Mouse (Mus musculus) G1E (cell line): ENCODE measurements around the gene Card10. TPM values are rescaled to one million over a fixed set of nuclear protein-coding genes. Genes with fewer than 3 reads are reported as not detected.

Experiments used
- ATAC-seq: 2 replicates; pipeline ENCODE4 v1.8.0; 2016; ENCODE audit warnings: mild to moderate bottlenecking; ENCODE audit not compliant: insufficient number of reproducible peaks, poor library complexity, low FRiP score, severe bottlenecking; ENCODE audit errors: extremely low read depth
- DNase-seq: peaks from one replicate; pipeline ENCODE4 v3.0.0; 2012; ENCODE audit warnings: low spot score
- H3K27me3 ChIP-seq: 2 replicates; pipeline ENCODE4 v1.6.1; 2012; ENCODE audit warnings: mild to moderate bottlenecking, low read length, inconsistent platforms; ENCODE audit not compliant: insufficient read depth
- H3K36me3 ChIP-seq: replicated peaks from 2 replicates; pipeline ENCODE3; 2012; ENCODE audit warnings: mild to moderate bottlenecking, inconsistent platforms
- H3K4me1 ChIP-seq: 2 replicates; pipeline ENCODE4 v1.6.1; 2012; ENCODE audit warnings: low read depth, low read length, inconsistent platforms, mixed read lengths; ENCODE audit not compliant: insufficient read depth
- H3K4me3 ChIP-seq: 2 replicates; pipeline ENCODE4 v1.5.1; 2012; ENCODE audit warnings: low read depth, mild to moderate bottlenecking, inconsistent platforms, low read length, moderate library complexity, mixed read lengths
- H3K9me3 ChIP-seq: replicated peaks from 2 replicates; pipeline ENCODE4 v1.6.1; 2012; ENCODE audit warnings: inconsistent platforms
- CTCF ChIP-seq: IDR thresholded peaks from 2 replicates; pipeline ENCODE4 v1.5.1; 2012; ENCODE audit warnings: low read depth, low read length, inconsistent platforms, mixed read lengths
- GATA1 ChIP-seq: IDR thresholded peaks from 2 replicates; pipeline ENCODE4 v1.6.1; 2012; ENCODE audit warnings: borderline replicate concordance, low read length, inconsistent platforms, mixed read lengths
- GATA2 ChIP-seq: IDR thresholded peaks from 2 replicates; pipeline ENCODE4 v1.6.1; 2012; ENCODE audit warnings: low read depth, low read length, inconsistent platforms, borderline replicate concordance
- POLR2AphosphoS5 ChIP-seq: IDR thresholded peaks from 2 replicates; pipeline ENCODE4 v1.6.1; 2012; ENCODE audit warnings: low read depth, low read length, inconsistent platforms; ENCODE audit not compliant: insufficient replicate concordance
- TAL1 ChIP-seq: conservative IDR thresholded peaks from 2 replicates; pipeline ENCODE4 v1.6.1; 2012; ENCODE audit warnings: low read depth, low read length, inconsistent platforms, mixed read lengths
- polyA plus RNA-seq: library from polyadenylated mRNA; stranded (reverse); fragments of >175 nt; gene quantifications from 2 replicates; pipeline ENCODE4 v1.2.3, GENCODE M21; 2012
- total RNA-seq, 2 experiments: library from RNA; stranded (forward) in 1 of 2; stranded (reverse) in 1 of 2; fragments of 200-1000 nt in 1 of 2; fragments of >200 nt in 1 of 2; fragmentation: Nextera tagmentation in 1 of 2; gene quantifications; 2 replicates each; pipeline ENCODE4 v1.2.3; 2014 to 2017

Card10 gene
- total and polyA plus RNA-seq, 3 experiments = not detected

GRCm38 (mm10) chr15:78763210-78763609, 39.6 kb downstream of the Card10 start:
- Histone ChIP-seq H3K36me3 (no peaks in the 10 kb centered on the region), H3K4me1 (no peaks in the 10 kb centered on the region), H3K27me3 (no peaks in the 10 kb centered on the region), H3K9me3 (no peaks in the 10 kb centered on the region), H3K4me3 (no peak overlapping the region)
- ATAC-seq (no peak), DNase-seq (no peak)
- TF ChIP-seq GATA2 (no peak), CTCF (no peak), TAL1 (no peak), GATA1 (no peak), POLR2AphosphoS5 (no peak)

GRCm38 (mm10) chr15:78761112-78761511, 41.7 kb downstream of the Card10 start:
- Histone ChIP-seq H3K9me3 (no peaks in the 10 kb centered on the region), H3K4me1 (no peaks in the 10 kb centered on the region), H3K27me3 (no peaks in the 10 kb centered on the region), H3K36me3 (no peaks in the 10 kb centered on the region), H3K4me3 (no peak overlapping the region)
- DNase-seq = no peak
- ATAC-seq = no peak
- TF ChIP-seq POLR2AphosphoS5 = no peak
- no peak for TF ChIP-seq GATA2

- DNase-seq = no peak
- Histone ChIP-seq H3K9me3 (no peaks in the 10 kb centered on the region; the same call in 1 of the 2 replicates), H3K4me1 (no peaks in the 10 kb centered on the region), H3K36me3 (no peaks in the 10 kb centered on the region), H3K4me3 (no peak overlapping the region), H3K27me3 (no peaks in the 10 kb centered on the region)
- TF ChIP-seq CTCF (no peak), POLR2AphosphoS5 (no peak), TAL1 (no peak), GATA1 (no peak), GATA2 (no peak)
- ATAC-seq = no peak
These were observed 44.7 kb downstream of the Card10 start for GRCm38 (mm10) chr15:78758132-78758531.

GRCm38 (mm10) chr15:78755966-78756725, 46.7 kb downstream of the Card10 start:
- no peak for ATAC-seq
- H3K4me3 ChIP-seq = no peak overlapping the region
- no peaks in the 10 kb centered on the region for H3K36me3 ChIP-seq
- H3K27me3 ChIP-seq = no peaks in the 10 kb centered on the region
- DNase-seq = no peak
- no peak for TF ChIP-seq GATA1
- TF ChIP-seq CTCF = no peak
- no peak for TF ChIP-seq TAL1
- TF ChIP-seq POLR2AphosphoS5 = no peak
- no peak for TF ChIP-seq GATA2
- peaks cover 3% of the 10 kb centered on the region for H3K9me3 ChIP-seq
- no peaks in the 10 kb centered on the region for H3K4me1 ChIP-seq

GRCm38 (mm10) chr15:78755226-78755625, 47.6 kb downstream of the Card10 start:
- H3K36me3 ChIP-seq = no peaks in the 10 kb centered on the region
- no peak overlapping the region for H3K4me3 ChIP-seq
- ATAC-seq (no peak), DNase-seq (no peak)
- no peaks in the 10 kb centered on the region for H3K27me3 ChIP-seq
- peaks cover 3% of the 10 kb centered on the region for H3K9me3 ChIP-seq
- no peak for TF ChIP-seq GATA2
- TF ChIP-seq POLR2AphosphoS5 = no peak
- no peak for TF ChIP-seq TAL1
- TF ChIP-seq GATA1 = no peak
- no peak for TF ChIP-seq CTCF
- no peaks in the 10 kb centered on the region for H3K4me1 ChIP-seq

- ATAC-seq (no peak), DNase-seq (no peak)
- no peak for TF ChIP-seq GATA1
- no peak for TF ChIP-seq TAL1
- TF ChIP-seq GATA2 = no peak
- TF ChIP-seq CTCF = no peak
- TF ChIP-seq POLR2AphosphoS5 = no peak
- Histone ChIP-seq H3K36me3 (no peaks in the 10 kb centered on the region), H3K4me3 (no peak overlapping the region), H3K27me3 (no peaks in the 10 kb centered on the region), H3K4me1 (no peaks in the 10 kb centered on the region), H3K9me3 (peaks cover 3% of the 10 kb centered on the region)
These were observed 48.7 kb downstream of the Card10 start for GRCm38 (mm10) chr15:78754144-78754543.
